Mouse (Mus musculus): ENCODE measurements around the gene Rap1a.

GRCm38 (mm10) chr3:105701399-105701798 lies 99.7 kb downstream of the Rap1a start:
- TF ChIP-seq CTCF (IDR thresholded peaks at IDR 0.05) (no peak), EP300 (IDR thresholded peaks at IDR 0.05) (no peak)
